Mouse (Mus musculus): Measurements from ENCODE around the gene Gm37240.

DNA sequence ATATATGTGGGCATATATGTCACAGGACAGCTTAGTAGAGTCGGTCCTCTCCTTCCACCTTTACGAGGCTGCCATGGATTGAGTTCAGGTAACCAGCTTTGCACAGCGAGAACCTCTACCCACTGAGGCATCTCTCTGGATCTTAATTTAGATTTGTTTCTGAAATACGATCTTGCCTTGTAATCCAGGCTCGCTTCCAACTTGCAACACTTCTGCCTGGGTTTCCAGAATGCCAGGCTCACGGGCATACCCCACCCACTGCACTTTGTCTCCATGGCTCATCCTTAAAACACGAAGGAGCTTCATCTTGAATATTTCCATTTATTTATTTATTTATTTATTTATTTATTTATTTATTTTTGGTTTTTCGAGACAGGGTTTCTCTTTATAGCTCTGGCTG is 202.0 kb downstream of the Gm37240 start:
- TF ChIP-seq POLR2A (IDR thresholded peaks at IDR 0.05; ENCODE audit: insufficient read depth, low read length) (no peak), CTCF (IDR thresholded peaks at IDR 0.05; ENCODE audit: low read depth, low read length) (no peak), EP300 (IDR thresholded peaks at IDR 0.05; ENCODE audit: insufficient read depth, low read depth, low read length) (no peak)

Data from ES-Bruce4 (cell line).